Mouse (Mus musculus) hematopoietic stem cell, adult 5-6 weeks (primary cell): Measurements from ENCODE around the gene Olfr389. TPM values are rescaled to one million over a fixed set of nuclear protein-coding genes. Genes with fewer than 3 reads are reported as not detected.

Experiments used
- ATAC-seq, 2 experiments: fragments of 125-278 bp in 1 of 2; replicated peaks in 1 of 2; 2 replicates each; pipeline ENCODE4 v1.8.0; 2016 to 2017; ENCODE audit warnings: inconsistent platforms in 2 of 2, mild to moderate bottlenecking in 2 of 2, moderate number of reproducible peaks in 2 of 2, low read depth in 1 of 2, moderate TSS enrichment in 1 of 2; ENCODE audit not compliant: low FRiP score in 2 of 2, poor library complexity in 2 of 2, severe bottlenecking in 2 of 2, insufficient read depth in 1 of 2, low TSS enrichment in 1 of 2
- total RNA-seq: library from RNA; stranded (forward); fragments of 172-1452, 232-1000 nt; gene quantifications from 2 replicates; pipeline ENCODE4 v1.2.3, GENCODE M21; 2017

The Olfr389 gene
- total RNA-seq = not detected in 2 replicates

DNA sequence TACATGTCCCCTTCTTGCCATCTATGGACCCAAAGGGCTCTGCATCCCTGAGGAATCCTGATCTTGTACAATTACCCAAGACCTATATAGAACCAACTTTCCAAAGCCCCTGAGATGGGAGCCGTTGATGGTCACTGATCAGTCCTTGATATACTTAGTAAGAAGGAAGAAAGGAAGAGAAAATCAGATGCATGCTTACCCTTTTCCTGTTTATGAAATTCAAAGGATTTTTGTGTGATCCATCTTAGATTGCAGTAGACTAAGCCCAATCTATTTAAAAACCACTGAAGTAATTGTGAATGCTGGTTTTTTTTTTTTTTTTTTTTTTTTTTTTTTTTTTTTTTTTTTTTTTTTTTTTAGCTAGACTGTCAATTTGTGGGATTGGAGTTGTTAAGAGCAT is at the start of gene Olfr389:
Olfr389 (minus strand) TSS at position 101 of the 400 bp plus-strand sequence.
- no peak for ATAC-seq

DNA sequence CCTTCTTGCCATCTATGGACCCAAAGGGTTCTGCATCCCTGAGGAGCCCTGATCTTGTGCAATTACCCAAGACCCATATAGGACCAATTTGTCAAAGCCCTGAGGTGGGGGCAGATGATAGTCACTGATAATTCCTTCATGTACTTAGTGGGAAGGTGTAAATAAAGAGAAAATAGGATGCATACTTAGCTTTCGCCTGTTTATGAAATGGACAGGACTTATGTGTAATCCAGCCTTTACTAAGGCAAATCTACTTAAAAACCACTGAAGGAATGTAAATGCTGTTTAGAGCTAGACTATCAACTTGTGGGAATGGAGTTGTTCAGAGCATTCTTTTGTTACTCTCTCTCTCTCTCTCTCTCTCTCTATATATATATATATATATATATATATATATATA is 36.4 kb upstream of the Olfr389 start, which contains the start of gene Olfr392:
Olfr392 (minus strand) TSS at position 101 of the 400 bp plus-strand sequence.
- ATAC-seq = no peak

DNA sequence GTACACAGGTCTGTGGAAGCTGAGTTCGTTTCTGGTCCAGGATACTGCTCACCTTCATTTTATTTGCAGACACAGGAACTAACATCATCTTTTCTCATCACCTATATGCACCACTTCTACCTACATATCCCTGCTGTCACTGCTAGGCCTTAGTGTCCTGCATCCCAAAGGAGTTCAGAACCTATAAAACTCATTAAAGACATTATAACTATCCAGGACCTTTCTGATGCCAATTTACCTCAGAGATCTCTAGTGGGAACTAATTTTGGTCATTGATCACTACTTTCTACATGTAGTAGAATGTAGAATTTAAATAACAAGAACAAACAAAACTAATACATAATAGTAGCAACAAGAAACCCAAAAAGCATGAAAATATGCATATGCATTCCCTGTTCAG is 22.4 kb upstream of the Olfr389 start, which contains the start of gene Olfr391-ps:
Olfr391-ps (minus strand) TSS at position 101 of the 400 bp plus-strand sequence.
- no peak for ATAC-seq

DNA sequence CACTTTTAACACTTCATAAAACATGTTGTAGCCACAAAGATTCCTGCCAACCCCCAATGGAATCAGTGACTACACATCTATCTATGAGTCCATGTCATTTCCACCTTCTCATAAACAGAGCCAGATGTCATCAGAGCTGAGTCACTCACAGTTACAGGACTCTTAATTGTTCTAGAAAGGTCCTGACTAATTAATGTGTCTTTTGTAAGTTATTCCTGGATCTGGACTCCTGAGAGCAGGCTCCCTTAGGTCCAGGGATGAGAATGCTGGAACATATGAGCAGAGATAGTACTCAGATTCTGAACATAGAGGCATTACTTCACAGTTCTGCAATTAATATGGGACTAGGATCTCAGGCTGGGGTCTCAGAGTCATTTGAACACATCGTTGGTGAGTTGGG is 2.2 kb upstream of the Olfr389 start, which contains the start of gene Olfr390:
Olfr390 (plus strand) TSS at position 301 of the 400 bp plus-strand sequence.
- ATAC-seq = no peak

GRCm38 (mm10) chr11:73759115-73759514 is 21.4 kb downstream of the Olfr389 start:
- no peak for ATAC-seq

Other genes with a start within 250 kb of the Olfr389 start
- gene Olfr385, start 187.7 kb downstream of the Olfr389 start, total RNA-seq = not detected in 2 replicates
- gene Olfr384, start 182.1 kb downstream of the Olfr389 start, total RNA-seq = not detected in 2 replicates
- not detected in 2 replicates for gene Zfp735, start 91.9 kb downstream of the Olfr389 start, total RNA-seq
- gene Olfr390, start 2.3 kb upstream of the Olfr389 start, total RNA-seq = not detected in 2 replicates
- not detected in 2 replicates for gene Olfr391-ps, start 22.3 kb upstream of the Olfr389 start, total RNA-seq
- not detected in 2 replicates for gene Olfr392, start 36.3 kb upstream of the Olfr389 start, total RNA-seq
- gene Olfr393, start 70.7 kb upstream of the Olfr389 start, total RNA-seq = not detected in 2 replicates
- gene Olfr394, start 110.1 kb upstream of the Olfr389 start, total RNA-seq = not detected in 2 replicates
- not detected in 2 replicates for gene Olfr395, start 128.6 kb upstream of the Olfr389 start, total RNA-seq
- gene Olfr23, start 156.0 kb upstream of the Olfr389 start, total RNA-seq = not detected in 2 replicates
- gene Olfr397, start 180.1 kb upstream of the Olfr389 start, total RNA-seq = not detected in 2 replicates
- gene Olfr398, start 209.7 kb upstream of the Olfr389 start, total RNA-seq = not detected in 2 replicates